Mouse (Mus musculus): ENCODE data around the gene Tob2. TPM values are rescaled to one million over a fixed set of nuclear protein-coding genes. Genes with fewer than 3 reads are reported as not detected.

Tob2 gene
- polyA plus RNA-seq, 1 experiment from 2014 or later, result 9.9 TPM

DNA sequence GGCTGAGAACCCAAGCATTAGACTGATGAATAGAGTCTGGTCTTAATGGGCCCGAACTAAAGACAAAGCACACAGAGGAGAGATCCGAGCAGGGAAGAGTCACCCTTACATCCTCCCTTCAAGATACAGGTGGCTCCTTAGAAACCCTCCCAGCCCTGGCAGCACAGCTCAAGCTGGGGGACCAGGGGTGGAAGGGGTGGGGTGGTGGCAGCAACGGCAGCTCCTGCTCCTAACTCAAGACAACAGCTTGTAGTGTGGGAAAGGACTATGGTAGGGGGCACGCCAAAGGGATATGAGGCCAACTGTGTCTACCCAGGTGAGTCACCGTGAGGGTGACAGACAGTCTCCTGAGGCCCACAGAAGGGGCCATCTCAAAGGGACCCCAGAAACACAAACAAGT is 10.7 kb downstream of the Tob2 start:
- no peak for ATAC-seq (replicated peaks; ENCODE audit: insufficient number of reproducible peaks, low FRiP score, low TSS enrichment)
- Histone ChIP-seq H3K36me3 (ENCODE audit: control insufficient read depth, insufficient read depth, low read length) (peaks cover 20% of the 10 kb centered on the region), H3K4me2 (no peak overlapping the region; the same call in 1 of the 2 replicates), H3K9ac (ENCODE audit: low read depth, low read length) (no peak overlapping the region), H3K27me3 (ENCODE audit: control insufficient read depth, insufficient read depth, low read length) (no peaks in the 10 kb centered on the region), H3K9me3 (replicated peaks; ENCODE audit: control insufficient read depth, low read length) (no peaks in the 10 kb centered on the region), H3K4me1 (ENCODE audit: control insufficient read depth, insufficient read depth, low read length) (peaks cover 10% of the 10 kb centered on the region), H3K4me3 (ENCODE audit: low read depth, low read length) (no peak overlapping the region), H3K27ac (ENCODE audit: low read depth, low read length) (no peak overlapping the region)
- 85% methylated on average over 5 of the region's 5 CpGs for WGBS (ENCODE audit: insufficient replicate concordance)

DNA sequence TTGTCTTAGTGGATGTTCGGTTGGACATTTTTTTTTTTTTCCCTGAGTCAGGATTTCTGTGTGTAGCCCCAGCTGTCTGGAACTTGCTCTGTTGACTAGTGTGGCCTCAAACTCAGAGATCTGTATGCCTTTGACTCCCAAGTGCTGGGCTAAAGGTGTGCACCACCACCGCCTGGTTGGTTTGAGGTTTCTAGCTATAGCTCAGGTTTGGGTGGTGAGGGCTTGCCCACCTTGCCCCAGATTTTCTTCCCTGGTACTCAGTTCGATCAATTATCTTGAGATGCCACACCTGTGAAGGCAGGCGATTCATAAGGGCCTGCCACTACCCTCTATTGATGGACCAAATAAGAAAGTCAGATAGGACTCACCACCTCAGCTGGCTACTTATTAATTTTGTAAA is 11.4 kb downstream of the Tob2 start:
- no peak overlapping the region for H3K4me3 ChIP-seq (ENCODE audit: low read depth, low read length)

GRCm38 (mm10) chr15:81846755-81847154 is 11.8 kb downstream of the Tob2 start:
- WGBS (ENCODE audit: insufficient replicate concordance), result 81% methylated on average over 9 of the region's 9 CpGs
- no peaks in the 10 kb centered on the region for H3K9me3 ChIP-seq (replicated peaks; ENCODE audit: control insufficient read depth, low read length)
- H3K4me3 ChIP-seq (ENCODE audit: low read depth, low read length), result no peak overlapping the region
- H3K4me1 ChIP-seq (ENCODE audit: control insufficient read depth, insufficient read depth, low read length), result peaks cover 7% of the 10 kb centered on the region
- H3K27me3 ChIP-seq (ENCODE audit: control insufficient read depth, insufficient read depth, low read length), result no peaks in the 10 kb centered on the region
- no peak overlapping the region for H3K4me2 ChIP-seq
- H3K9ac ChIP-seq (ENCODE audit: low read depth, low read length), result no peak overlapping the region
- H3K27ac ChIP-seq (ENCODE audit: low read depth, low read length), result no peak overlapping the region
- ATAC-seq (replicated peaks; ENCODE audit: insufficient number of reproducible peaks, low FRiP score, low TSS enrichment), result no peak; the same call in 1 of the 2 replicates
- H3K36me3 ChIP-seq (ENCODE audit: control insufficient read depth, insufficient read depth, low read length), result peaks cover 19% of the 10 kb centered on the region

More for the DNA sequence above, 11.4 kb downstream of the Tob2 start:
- Histone ChIP-seq H3K27ac (ENCODE audit: low read depth, low read length) (no peak overlapping the region), H3K4me2 (no peak overlapping the region), H3K27me3 (ENCODE audit: control insufficient read depth, insufficient read depth, low read length) (no peaks in the 10 kb centered on the region), H3K36me3 (ENCODE audit: control insufficient read depth, insufficient read depth, low read length) (peaks cover 20% of the 10 kb centered on the region), H3K9ac (ENCODE audit: low read depth, low read length) (no peak overlapping the region), H3K9me3 (replicated peaks; ENCODE audit: control insufficient read depth, low read length) (no peaks in the 10 kb centered on the region), H3K4me1 (ENCODE audit: control insufficient read depth, insufficient read depth, low read length) (peaks cover 7% of the 10 kb centered on the region)
- no peak for ATAC-seq (replicated peaks; ENCODE audit: insufficient number of reproducible peaks, low FRiP score, low TSS enrichment)
- 81% methylated on average over 4 of the region's 4 CpGs for WGBS (ENCODE audit: insufficient replicate concordance)

DNA sequence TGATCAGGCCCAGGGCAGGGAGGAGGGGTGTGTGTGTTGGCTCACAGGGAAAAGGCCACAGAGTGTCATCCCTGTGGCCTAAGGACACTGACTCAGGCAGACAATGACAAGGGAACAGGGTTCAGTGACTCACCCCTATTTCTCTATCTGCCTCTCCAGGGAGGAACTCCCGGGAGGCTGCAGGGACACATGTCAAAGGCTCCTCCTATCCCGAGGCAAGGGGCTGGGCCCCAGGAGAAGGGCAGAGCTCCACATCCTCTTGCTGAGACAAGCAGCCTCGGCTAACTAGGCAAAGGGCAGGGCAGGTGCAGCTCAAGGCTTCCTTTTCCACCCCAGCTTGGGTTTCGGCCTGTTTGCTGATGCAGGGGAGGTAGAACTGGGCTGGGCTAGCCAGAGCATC is 12.9 kb downstream of the Tob2 start:
- no peaks in the 10 kb centered on the region for H3K9me3 ChIP-seq (replicated peaks; ENCODE audit: control insufficient read depth, low read length)
- no peak for ATAC-seq (replicated peaks; ENCODE audit: insufficient number of reproducible peaks, low FRiP score, low TSS enrichment)
- 0 out of 2 replicates have a peak overlapping the region, but pooled peaks have one; percentile 12 for H3K9ac ChIP-seq (ENCODE audit: low read depth, low read length)
- no peak overlapping the region for H3K4me2 ChIP-seq
- H3K4me3 ChIP-seq (ENCODE audit: low read depth, low read length), result no peak overlapping the region
- H3K4me1 ChIP-seq (ENCODE audit: control insufficient read depth, insufficient read depth, low read length), result peaks cover 7% of the 10 kb centered on the region
- H3K27ac ChIP-seq (ENCODE audit: low read depth, low read length), result no peak overlapping the region
- H3K27me3 ChIP-seq (ENCODE audit: control insufficient read depth, insufficient read depth, low read length), result no peaks in the 10 kb centered on the region
- 18% methylated on average over 4 of the region's 4 CpGs for WGBS (ENCODE audit: insufficient replicate concordance)
- H3K36me3 ChIP-seq (ENCODE audit: control insufficient read depth, insufficient read depth, low read length), result peaks cover 9% of the 10 kb centered on the region

- Histone ChIP-seq H3K4me3 (ENCODE audit: low read depth, low read length) (no peak overlapping the region), H3K9me3 (replicated peaks; ENCODE audit: control insufficient read depth, low read length) (no peaks in the 10 kb centered on the region), H3K27ac (ENCODE audit: low read depth, low read length) (no peak overlapping the region), H3K9ac (ENCODE audit: low read depth, low read length) (no peak overlapping the region), H3K4me1 (ENCODE audit: control insufficient read depth, insufficient read depth, low read length) (peaks cover 7% of the 10 kb centered on the region), H3K36me3 (ENCODE audit: control insufficient read depth, insufficient read depth, low read length) (peaks cover 5% of the 10 kb centered on the region), H3K4me2 (no peak overlapping the region), H3K27me3 (ENCODE audit: control insufficient read depth, insufficient read depth, low read length) (no peaks in the 10 kb centered on the region)
- ATAC-seq (replicated peaks; ENCODE audit: insufficient number of reproducible peaks, low FRiP score, low TSS enrichment), result no peak
- 72% methylated on average over 5 of the region's 5 CpGs for WGBS (ENCODE audit: insufficient replicate concordance)
These were observed 13.5 kb downstream of the Tob2 start for GRCm38 (mm10) chr15:81845033-81845625.

- no peak for ATAC-seq (replicated peaks; ENCODE audit: insufficient number of reproducible peaks, low FRiP score, low TSS enrichment)
- Histone ChIP-seq H3K4me1 (ENCODE audit: control insufficient read depth, insufficient read depth, low read length) (peaks cover 7% of the 10 kb centered on the region), H3K4me3 (ENCODE audit: low read depth, low read length) (no peak overlapping the region), H3K9ac (ENCODE audit: low read depth, low read length) (no peak overlapping the region), H3K9me3 (replicated peaks; ENCODE audit: control insufficient read depth, low read length) (no peaks in the 10 kb centered on the region), H3K36me3 (ENCODE audit: control insufficient read depth, insufficient read depth, low read length) (no peaks in the 10 kb centered on the region; the same call in 1 of the 2 replicates), H3K27ac (ENCODE audit: low read depth, low read length) (no peak overlapping the region), H3K4me2 (no peak overlapping the region), H3K27me3 (ENCODE audit: control insufficient read depth, insufficient read depth, low read length) (no peaks in the 10 kb centered on the region)
- 84% methylated on average over 7 of the region's 7 CpGs for WGBS (ENCODE audit: insufficient replicate concordance)
These were observed 16.3 kb downstream of the Tob2 start for GRCm38 (mm10) chr15:81842275-81842674.

- Histone ChIP-seq H3K27me3 (ENCODE audit: control insufficient read depth, insufficient read depth, low read length) (no peaks in the 10 kb centered on the region), H3K4me2 (no peak overlapping the region), H3K36me3 (ENCODE audit: control insufficient read depth, insufficient read depth, low read length) (no peaks in the 10 kb centered on the region), H3K9ac (ENCODE audit: low read depth, low read length) (no peak overlapping the region), H3K4me3 (ENCODE audit: low read depth, low read length) (no peak overlapping the region), H3K4me1 (ENCODE audit: control insufficient read depth, insufficient read depth, low read length) (peaks cover 7% of the 10 kb centered on the region; the same call in 1 of the 2 replicates), H3K9me3 (replicated peaks; ENCODE audit: control insufficient read depth, low read length) (no peaks in the 10 kb centered on the region), H3K27ac (ENCODE audit: low read depth, low read length) (no peak overlapping the region)
- WGBS (ENCODE audit: insufficient replicate concordance), result 90% methylated on average over 7 of the region's 7 CpGs
- no peak for ATAC-seq (replicated peaks; ENCODE audit: insufficient number of reproducible peaks, low FRiP score, low TSS enrichment)
These were observed 18.3 kb downstream of the Tob2 start for GRCm38 (mm10) chr15:81840306-81840705.

DNA sequence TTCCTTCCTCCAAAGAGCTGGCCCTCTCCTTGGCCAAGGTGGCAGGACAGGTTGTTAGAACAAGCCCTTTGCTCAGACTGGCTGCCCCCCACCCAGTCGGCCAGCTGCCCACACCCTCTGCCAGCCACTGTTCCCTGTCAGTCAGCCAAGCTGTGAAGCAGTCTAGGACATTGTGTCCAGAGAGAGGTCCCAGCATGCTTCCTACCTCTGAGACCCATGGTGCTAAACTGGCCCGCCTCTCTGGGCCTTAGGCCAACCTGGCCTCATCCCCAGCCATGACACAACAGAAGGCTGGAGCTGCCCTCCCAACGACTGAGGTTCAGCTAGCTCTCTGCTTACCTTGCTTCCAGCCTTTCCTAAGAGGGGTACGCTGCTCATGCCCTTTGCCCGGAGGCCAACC is 19.0 kb downstream of the Tob2 start:
- ATAC-seq (replicated peaks; ENCODE audit: insufficient number of reproducible peaks, low FRiP score, low TSS enrichment), result no peak
- H3K9ac ChIP-seq (ENCODE audit: low read depth, low read length), result no peak overlapping the region
- no peak overlapping the region for H3K27ac ChIP-seq (ENCODE audit: low read depth, low read length)

More for the DNA sequence above, 19.0 kb downstream of the Tob2 start:
- no peaks in the 10 kb centered on the region for H3K27me3 ChIP-seq (ENCODE audit: control insufficient read depth, insufficient read depth, low read length)
- no peaks in the 10 kb centered on the region for H3K9me3 ChIP-seq (replicated peaks; ENCODE audit: control insufficient read depth, low read length)
- peaks cover 7% of the 10 kb centered on the region; the same call in 1 of the 2 replicates for H3K4me1 ChIP-seq (ENCODE audit: control insufficient read depth, insufficient read depth, low read length)
- H3K4me3 ChIP-seq (ENCODE audit: low read depth, low read length), result no peak overlapping the region
- no peak overlapping the region for H3K4me2 ChIP-seq
- WGBS (ENCODE audit: insufficient replicate concordance), result 67% methylated on average over 5 of the region's 5 CpGs
- no peaks in the 10 kb centered on the region for H3K36me3 ChIP-seq (ENCODE audit: control insufficient read depth, insufficient read depth, low read length)
